Mouse (Mus musculus) stomach, postnatal 0 days (tissue): ENCODE data around the gene Cplx2. TPM values are rescaled to one million over a fixed set of nuclear protein-coding genes. Genes with fewer than 3 reads are reported as not detected.

Experiments used
- ATAC-seq: fragments of 200-750 bp; cut with Nextera tagmentation; 2 replicates; pipeline ENCODE4 v1.8.0; 2017; ENCODE audit not compliant: low FRiP score, low TSS enrichment
- DNase-seq: peaks from one replicate; pipeline ENCODE4 v3.0.0-alpha.2; 2016; ENCODE audit warnings: low spot score
- H3K27ac ChIP-seq: fragments of 300-500 bp; sonication (generic); replicated peaks from 2 replicates; pipeline ENCODE4 v1.5.1; 2014; ENCODE audit warnings: mild to moderate bottlenecking, control low read depth
- H3K27me3 ChIP-seq: fragments of 300-500 bp; sonication (generic); 2 replicates; pipeline ENCODE4 v1.6.1; 2014; ENCODE audit warnings: low read length; ENCODE audit not compliant: control insufficient read depth, insufficient read depth
- H3K36me3 ChIP-seq: fragments of 300-500 bp; sonication (generic); 2 replicates; pipeline ENCODE4 v1.6.1; 2014; ENCODE audit warnings: low read length, mixed read lengths; ENCODE audit not compliant: control insufficient read depth, insufficient read depth
- H3K4me1 ChIP-seq: fragments of 300-500 bp; sonication (generic); replicated peaks from 2 replicates; pipeline ENCODE4 v1.6.1; 2014; ENCODE audit warnings: antibody characterized with exemption; ENCODE audit not compliant: control insufficient read depth, insufficient read depth
- H3K4me2 ChIP-seq: fragments of 300-500 bp; sonication (generic); replicated peaks from 2 replicates; pipeline ENCODE4 v1.6.1; 2014; ENCODE audit warnings: low read depth, mild to moderate bottlenecking, control low read depth, moderate library complexity
- H3K4me3 ChIP-seq: fragments of 300-500 bp; sonication (generic); 2 replicates; pipeline ENCODE4 v1.5.1; 2014; ENCODE audit warnings: low read depth, low read length, control low read depth
- H3K9ac ChIP-seq: fragments of 300-500 bp; sonication (generic); 2 replicates; pipeline ENCODE4 v1.6.1; 2014; ENCODE audit warnings: mild to moderate bottlenecking, low read length, control low read depth, mixed read lengths
- H3K9me3 ChIP-seq: fragments of 300-500 bp; sonication (generic); 2 replicates; pipeline ENCODE4 v1.6.1; 2016; ENCODE audit warnings: low read length; ENCODE audit not compliant: control insufficient read depth
- CTCF ChIP-seq: IDR thresholded peaks from 2 replicates; pipeline ENCODE4 v1.5.1; 2016; ENCODE audit warnings: antibody characterized with exemption, low read depth, mild to moderate bottlenecking, moderate library complexity
- EP300 ChIP-seq: optimal IDR thresholded peaks from 2 replicates; pipeline ENCODE3; 2016; ENCODE audit warnings: antibody characterized with exemption
- WGBS: fragments of 180-500 bp; shearing (Covaris S2); extraction: QIAGEN DNeasy Blood & Tissue Kit; methylation state at CpG from one replicate; pipeline ENCODE4 v1.1.7; 2014; 5-methylcytosine and 5-hydroxymethylcytosine counted together
- polyA plus RNA-seq: library from polyadenylated mRNA; unstranded; fragments of >200 nt; fragmentation: Nextera tagmentation; extraction: Ambion mirVana; gene quantifications from 2 replicates; pipeline ENCODE4 v1.2.1, GENCODE M21; 2015

Gene Cplx2
- polyA plus RNA-seq, 1 experiment from 2014 or later, result 1.9 TPM

- Histone ChIP-seq H3K4me1 (0 out of 2 replicates have a peak, but pooled peaks cover 3% of the 10 kb centered on the region), H3K4me2 (no peak overlapping the region), H3K27me3 (no peaks in the 10 kb centered on the region), H3K36me3 (no peaks in the 10 kb centered on the region), H3K4me3 (no peak overlapping the region), H3K9me3 (no peaks in the 10 kb centered on the region), H3K9ac (no peak overlapping the region), H3K27ac (no peak overlapping the region)
- whole genome bisulfite sequencing, result 85% methylated on average over 4 of the region's 4 CpGs
- ATAC-seq (peak; percentile 65; the same call in 1 of the 2 replicates), DNase-seq (no peak)
- no peak for TF ChIP-seq EP300
- TF ChIP-seq CTCF, result no peak
These were observed 43.9 kb downstream of the Cplx2 start for GRCm38 (mm10) chr13:54415059-54415458.

- TF ChIP-seq CTCF, result no peak
- TF ChIP-seq EP300, result no peak
- DNase-seq (no peak), ATAC-seq (no peak)
- Histone ChIP-seq H3K9ac (no peak overlapping the region), H3K4me2 (no peak overlapping the region), H3K27ac (no peak overlapping the region), H3K4me1 (no peaks in the 10 kb centered on the region), H3K4me3 (no peak overlapping the region), H3K27me3 (no peaks in the 10 kb centered on the region), H3K9me3 (no peaks in the 10 kb centered on the region), H3K36me3 (no peaks in the 10 kb centered on the region)
- 70% methylated on average over 10 of the region's 10 CpGs for WGBS
These were observed 47.7 kb downstream of the Cplx2 start for GRCm38 (mm10) chr13:54418781-54419327.

GRCm38 (mm10) chr13:54420226-54420625, 49.1 kb downstream of the Cplx2 start:
- H3K4me3 ChIP-seq, result no peak overlapping the region
- no peak for DNase-seq
- H3K9me3 ChIP-seq, result no peaks in the 10 kb centered on the region
- no peaks in the 10 kb centered on the region for H3K27me3 ChIP-seq
- H3K4me1 ChIP-seq, result no peaks in the 10 kb centered on the region
- H3K4me2 ChIP-seq, result no peak overlapping the region
- 76% methylated on average over 12 of the region's 12 CpGs for WGBS
- no peak overlapping the region for H3K9ac ChIP-seq
- H3K27ac ChIP-seq, result no peak overlapping the region
- H3K36me3 ChIP-seq, result no peaks in the 10 kb centered on the region
- TF ChIP-seq CTCF (no peak), EP300 (no peak)
- no peak for ATAC-seq

- Histone ChIP-seq H3K4me3 (no peak overlapping the region), H3K4me1 (0 out of 2 replicates have a peak, but pooled peaks cover 2% of the 10 kb centered on the region), H3K27ac (peak overlapping the region; percentile 85), H3K36me3 (no peaks in the 10 kb centered on the region), H3K27me3 (no peaks in the 10 kb centered on the region), H3K9ac (no peak overlapping the region; the same call in 1 of the 2 replicates), H3K9me3 (no peaks in the 10 kb centered on the region), H3K4me2 (no peak overlapping the region)
- WGBS, result 9% methylated on average over 2 of the region's 2 CpGs
- DNase-seq (peak; percentile 88), ATAC-seq (peak; percentile 99)
- TF ChIP-seq EP300 (no peak), CTCF (no peak)
These were observed 54.1 kb downstream of the Cplx2 start for GRCm38 (mm10) chr13:54425269-54425668.

GRCm38 (mm10) chr13:54426781-54427655, 55.9 kb downstream of the Cplx2 start:
- H3K36me3 ChIP-seq, result no peaks in the 10 kb centered on the region
- TF ChIP-seq EP300, result no peak
- TF ChIP-seq CTCF, result no peak
- ATAC-seq, result no peak
- no peak overlapping the region for H3K9ac ChIP-seq
- H3K4me2 ChIP-seq, result no peak overlapping the region
- DNase-seq, result no peak
- 68% methylated on average over 10 of the region's 10 CpGs for WGBS
- H3K27me3 ChIP-seq, result no peaks in the 10 kb centered on the region
- no peak overlapping the region for H3K4me3 ChIP-seq
- H3K27ac ChIP-seq, result no peak overlapping the region
- no peaks in the 10 kb centered on the region for H3K9me3 ChIP-seq
- H3K4me1 ChIP-seq, result 0 out of 2 replicates have a peak, but pooled peaks cover 2% of the 10 kb centered on the region

GRCm38 (mm10) chr13:54428771-54429170, 57.6 kb downstream of the Cplx2 start:
- TF ChIP-seq EP300, result no peak
- TF ChIP-seq CTCF, result no peak
- WGBS, result 72% methylated on average over 3 of the region's 3 CpGs
- 0 out of 2 replicates have a peak, but pooled peaks cover 2% of the 10 kb centered on the region for H3K4me1 ChIP-seq
- no peak for ATAC-seq
- no peak overlapping the region for H3K4me2 ChIP-seq
- no peaks in the 10 kb centered on the region for H3K9me3 ChIP-seq
- H3K36me3 ChIP-seq, result no peaks in the 10 kb centered on the region
- H3K27ac ChIP-seq, result no peak overlapping the region
- H3K9ac ChIP-seq, result no peak overlapping the region
- H3K4me3 ChIP-seq, result no peak overlapping the region
- H3K27me3 ChIP-seq, result no peaks in the 10 kb centered on the region
- DNase-seq, result no peak
